Mouse (Mus musculus) liver, postnatal 0 days (tissue): ENCODE data around the gene Slc10a4.

Experiments
- CTCF ChIP-seq: sonication (generic); IDR thresholded peaks from 2 replicates; pipeline ENCODE4 v1.5.1; 2016; ENCODE audit warnings: antibody characterized with exemption, low read depth
- EP300 ChIP-seq: IDR thresholded peaks from 2 replicates; pipeline ENCODE4 v1.6.1; 2016; ENCODE audit warnings: antibody characterized with exemption, low read depth, mild to moderate bottlenecking

DNA sequence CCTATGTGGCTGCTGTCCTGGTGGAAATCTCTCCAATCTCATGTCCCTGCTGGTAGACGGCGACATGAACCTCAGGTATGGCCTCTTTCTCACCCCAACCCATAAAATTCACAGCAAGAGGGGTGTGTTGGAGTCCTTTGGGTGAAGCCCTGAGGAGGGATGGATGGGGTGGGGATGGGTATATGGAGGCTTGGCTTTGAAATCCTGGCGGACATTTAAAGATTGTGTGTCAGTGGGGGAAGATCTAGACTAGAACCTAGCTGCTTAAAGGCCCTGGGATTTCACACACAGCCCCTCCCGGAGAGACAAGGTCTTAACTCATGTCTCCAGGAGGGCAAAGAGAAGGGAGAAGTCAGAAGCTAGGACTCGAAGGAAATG lies 888 bp downstream of the Slc10a4 start:
- TF ChIP-seq CTCF (no peak), EP300 (no peak)
